Mouse (Mus musculus) 3134 (cell line): Measurements from ENCODE around the gene AA792892.
"Not testable (repeated sequence)": the region's sequence is repeated elsewhere in the genome, so short reads cannot be mapped to it uniquely, and the experiment has no call there.

ENCODE experiments used
- DNase-seq: peaks from one replicate; pipeline ENCODE4 v3.0.0-alpha.2; 2011; ENCODE audit warnings: low spot score; ENCODE audit not compliant: insufficient read length; ENCODE audit errors: extremely low read depth

Gene AA792892

GRCm38 (mm10) chr5:94339449-94339848 is at the start of gene AA792892:
Gene AA792892 (plus strand): TSS chr5:94339749.
- not testable (repeated sequence) for DNase-seq

GRCm38 (mm10) chr5:94306696-94307095 is 32.9 kb upstream of the AA792892 start, which contains the start of gene A430089I19Rik:
Gene A430089I19Rik (minus strand): TSS chr5:94306796.
- not testable (repeated sequence) for DNase-seq

GRCm38 (mm10) chr5:94314135-94314534 is 25.4 kb upstream of the AA792892 start, which contains the start of gene Gm6502:
Gene Gm6502 (plus strand): TSS chr5:94314435.
- not testable (repeated sequence) for DNase-seq
